In genomic region chr5:24244211-24244610, GRCm38 (mm10) we compare ENCODE assay signal across 23 mouse cellular contexts.
DNase-seq lines count a peak whose midpoint lies in the region; ATAC-seq and TF ChIP-seq lines count a peak whose summit lies in the region.
"Had no signal": no experiment of that assay in that cellular context is flagged by ENCODE, and none has a peak within 500 bp of the region (broad histone marks: within the 10 kb centered on the region; RNA-seq: fewer than 3 reads in every experiment).

No protein-coding gene starts in this region.

- TF ChIP-seq CTCF in stomach, postnatal 0 days (IDR thresholded peaks at IDR 0.05; ENCODE audit: low read depth): no peak

- no peak overlapping the region for H3K4me3 ChIP-seq in stomach, postnatal 0 days (ENCODE audit: low read depth, low read length)

- WGBS in stomach, postnatal 0 days: 70% methylated on average over 6 of the region's 6 CpGs

- ATAC-seq in stomach, postnatal 0 days (ENCODE audit: low FRiP score, low TSS enrichment): no peak
- ATAC-seq: activated CD4-positive, CD25-positive, alpha-beta regulatory T cell, adult 4 months; CD4-positive, CD25-positive, alpha-beta regulatory T cell, adult 4 months; Patski had no signal

- no peak overlapping the region for H3K4me2 ChIP-seq in stomach, postnatal 0 days (replicated peaks; ENCODE audit: low read depth)

- no peaks in the 10 kb centered on the region for H3K27me3 ChIP-seq in stomach, postnatal 0 days (ENCODE audit: control insufficient read depth, insufficient read depth, low read length)
- H3K27me3 ChIP-seq: Patski had no signal

- DNase-seq in R1 (ENCODE audit: low read depth, low spot score) (peak; percentile 61), WW6 (ENCODE audit: low read depth, low spot score) (peak; percentile 77), ZHBTc4 (ENCODE audit: low read depth, low spot score) (peak; percentile 40)
- DNase-seq in gastrocnemius, adult 8-10 months (ENCODE audit: low spot score in 2 of 2): no peak
- DNase-seq in stomach, postnatal 0 days (ENCODE audit: low spot score): no peak
- no peak for DNase-seq in lung, adult 18-20 months
- DNase-seq: adrenal gland, adult 2 months; adrenal gland, adult 8-10 months; adrenal gland, postnatal 10 days; adrenal gland, postnatal 14 days; adrenal gland, postnatal 25 days; adrenal gland, postnatal 36 days; B cell, adult 2 months; cerebellum, adult 11 months; cerebellum, adult 11-12 months; cerebellum, adult 18-20 months; cerebellum, adult 2 months; cerebellum, adult 8-10 months; cerebellum, adult 9-10 months had no signal

- TF ChIP-seq EP300 in stomach, postnatal 0 days (optimal IDR thresholded peaks at IDR 0.05): no peak

- no peaks in the 10 kb centered on the region for H3K9me3 ChIP-seq in stomach, postnatal 0 days (ENCODE audit: control insufficient read depth, low read length)
- H3K9me3 ChIP-seq: G1E had no signal

- no peaks in the 10 kb centered on the region for H3K4me1 ChIP-seq in stomach, postnatal 0 days (replicated peaks; ENCODE audit: control insufficient read depth, insufficient read depth)

- H3K36me3 ChIP-seq in stomach, postnatal 0 days (ENCODE audit: control insufficient read depth, insufficient read depth, low read length): no peaks in the 10 kb centered on the region
- H3K36me3 ChIP-seq: G1E had no signal

- no peak overlapping the region for H3K9ac ChIP-seq in stomach, postnatal 0 days (ENCODE audit: low read length)

- H3K27ac ChIP-seq in stomach, postnatal 0 days (replicated peaks): no peak overlapping the region

Comparison
In these comparisons a context has a peak if more than half of its experiments do, and no peak if none do; other contexts are left out.
1. DNase-seq: peak in R1 (single experiment), WW6 (single experiment) and ZHBTc4 (single experiment); none in gastrocnemius, adult 8-10 months (0 of 2), stomach, postnatal 0 days (single experiment) and lung, adult 18-20 months (0 of 2).